Mouse (Mus musculus) C2C12 (cell line): ENCODE measurements around the gene Natd1.

ENCODE experiments used
- CTCF ChIP-seq: IDR thresholded peaks from one replicate; pipeline ENCODE4 v1.5.1; 2011; ENCODE audit not compliant: control insufficient read depth, insufficient read depth, insufficient read length
- MAX ChIP-seq: IDR thresholded peaks from one replicate; pipeline ENCODE4 v1.6.1; 2011; ENCODE audit warnings: mild to moderate bottlenecking, control low read depth
- USF1 ChIP-seq: IDR thresholded peaks from one replicate; pipeline ENCODE4 v1.6.1; 2011; ENCODE audit warnings: low read depth, mild to moderate bottlenecking, control low read depth, moderate library complexity

DNA sequence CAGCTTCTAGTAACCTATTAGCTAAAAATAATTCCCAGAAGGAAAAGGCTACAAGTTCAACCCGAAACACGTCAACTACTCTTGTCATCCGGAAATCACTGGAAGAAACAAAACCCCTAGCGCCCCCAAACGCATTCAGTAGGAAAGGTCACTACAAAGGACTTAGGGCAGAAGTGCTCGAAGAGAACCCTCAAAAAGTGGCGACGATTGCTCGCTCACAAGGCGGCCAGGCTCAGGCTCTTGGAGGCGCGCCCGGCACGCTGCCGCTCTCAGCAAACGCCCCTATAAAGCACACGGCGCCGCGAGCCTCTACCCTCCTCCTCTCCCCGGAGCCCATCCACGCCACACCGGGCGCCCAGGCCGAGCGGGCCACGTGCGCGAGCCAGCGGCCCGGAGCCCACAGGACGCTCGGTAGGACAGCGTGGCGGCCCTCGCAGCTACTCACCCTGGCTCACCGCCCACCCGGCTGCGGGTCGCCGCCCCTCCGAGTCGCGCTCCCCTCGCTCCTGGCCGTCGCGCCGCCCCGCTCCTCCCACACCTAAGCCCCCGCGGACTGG lies 36.4 kb downstream of the Natd1 start:
- TF ChIP-seq CTCF (no peak), MAX (no peak), USF1 (no peak)
